Mouse (Mus musculus): ENCODE measurements at regions not wholly inside any gene's neighbourhood (a gene's known extent, or its start where the extent isn't known, plus 50 kb on each side); places are given as distances from the start of the nearest gene placed in this dataset.
A peak's percentile ranks its signal among the peaks of the same experiment; 100 is the strongest.

GRCm38 (mm10) chr11:84760622-84761196 lies 58.6 kb downstream of the Mrm1 start:
- DNase-seq, result no peak

DNA sequence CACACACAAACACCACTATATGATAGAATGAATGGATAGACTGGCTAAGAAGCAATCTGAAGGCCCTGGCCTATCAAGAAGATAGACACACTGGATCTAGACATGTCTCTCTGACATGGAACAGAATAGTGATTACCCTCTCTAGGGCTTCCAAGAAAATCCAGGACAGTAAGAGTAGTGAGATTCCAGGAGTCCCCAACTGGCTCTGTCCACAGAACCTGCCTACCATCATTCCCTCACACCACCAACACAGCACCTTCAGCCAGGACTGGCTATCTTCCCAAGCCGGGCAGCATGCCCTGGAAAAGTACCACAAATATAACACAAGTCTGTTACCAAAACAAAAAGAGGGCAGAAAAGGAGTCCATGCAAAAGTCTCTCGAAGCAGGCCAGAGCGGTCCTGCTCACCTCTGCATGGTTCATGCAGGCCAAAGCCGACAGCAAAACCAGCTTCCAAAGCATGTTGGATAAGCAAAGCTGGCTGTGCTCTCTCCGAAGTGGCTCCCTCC lies 59.8 kb downstream of the Mrm1 start:
- DNase-seq, result no peak

- DNase-seq, result peak; percentile 37
Measured at GRCm38 (mm10) chr11:84752007-84752406, 67.3 kb downstream of the Mrm1 start.

DNA sequence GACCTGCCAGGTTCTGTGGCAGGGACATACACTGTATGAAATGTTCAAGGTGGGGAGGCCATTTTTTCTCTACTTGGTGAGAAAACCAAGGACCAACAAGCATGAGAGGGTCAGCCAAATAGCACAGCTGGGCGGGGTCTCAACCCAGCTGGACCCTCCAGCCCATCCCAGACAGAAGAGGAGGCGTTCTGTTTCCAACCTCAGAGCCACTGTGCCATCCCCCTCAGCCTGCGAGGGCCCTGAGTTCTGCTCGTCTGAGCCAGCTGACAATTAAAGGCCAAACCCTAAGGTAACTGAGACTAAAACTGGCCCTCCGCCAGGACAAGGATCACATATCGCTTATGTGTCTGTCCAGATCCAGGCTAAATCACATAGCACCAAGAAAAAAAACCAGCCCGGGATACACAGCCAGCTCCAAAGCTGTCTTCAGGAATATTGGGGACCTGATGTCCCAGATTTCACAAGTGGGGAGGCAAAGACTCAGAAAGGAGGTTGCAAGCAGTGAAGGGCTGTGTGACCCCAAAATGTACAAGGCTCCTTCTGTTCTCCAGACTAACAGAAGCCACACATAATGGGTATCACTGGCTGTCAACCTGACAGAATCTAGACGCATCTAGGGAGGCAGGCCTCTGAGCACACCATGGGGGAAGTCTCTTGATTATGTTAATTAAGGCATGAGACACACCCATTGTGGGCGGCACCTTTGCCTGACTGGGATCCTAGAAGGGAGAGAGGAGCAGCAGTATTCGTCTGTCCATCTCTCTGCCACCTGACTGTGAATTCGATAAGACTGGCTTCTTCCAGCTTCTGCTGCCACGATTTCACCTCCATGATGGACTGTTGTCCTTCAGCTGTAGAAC lies 69.6 kb downstream of the Mrm1 start:
- DNase-seq, result peak; percentile 9

- no peak for DNase-seq
Measured at GRCm38 (mm10) chr11:84738769-84739589, 80.3 kb downstream of the Mrm1 start.

DNA sequence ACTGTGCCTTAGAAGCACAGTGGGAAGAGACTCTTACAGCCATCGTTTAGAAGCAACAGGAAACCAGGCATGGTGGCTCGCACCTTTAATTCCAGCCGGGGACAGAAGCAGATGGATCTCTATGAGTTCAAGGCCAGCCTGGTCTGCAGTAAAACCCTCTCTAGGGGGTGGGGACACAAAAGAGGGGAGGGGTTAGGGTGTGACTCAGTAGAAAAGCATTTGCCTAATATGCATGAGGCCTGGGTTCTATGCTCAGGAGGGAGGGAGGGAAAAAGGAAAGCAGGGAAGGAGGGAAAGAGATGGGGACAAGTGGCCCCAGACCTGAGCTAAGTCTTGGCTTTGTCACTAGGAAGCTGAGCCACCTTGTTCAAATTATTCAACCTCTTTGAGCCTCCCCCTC lies 81.2 kb downstream of the Mrm1 start:
- DNase-seq, result no peak

- DNase-seq, result no peak
Measured at GRCm38 (mm10) chr11:84731890-84732289, 87.4 kb downstream of the Mrm1 start.

DNA sequence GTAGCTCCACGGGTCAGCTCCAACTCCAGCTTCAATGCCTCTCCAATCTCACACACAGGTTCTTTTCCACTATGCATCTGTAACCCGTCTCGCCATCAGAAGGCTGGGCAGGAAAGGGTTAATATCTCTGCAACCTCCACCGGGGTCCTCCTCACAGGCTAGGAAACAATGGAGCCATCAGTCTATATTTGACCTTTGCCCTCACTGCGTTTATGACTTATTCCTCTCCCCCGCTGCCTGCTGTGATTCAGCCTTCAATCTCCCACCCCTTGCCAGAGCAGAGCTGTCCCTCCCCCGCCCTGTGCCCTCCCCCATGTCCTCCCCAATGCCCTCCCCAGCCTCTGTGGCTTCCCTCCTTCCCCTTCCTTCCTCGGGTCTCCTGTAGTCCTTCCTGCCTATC lies 89.1 kb downstream of the Mrm1 start:
- DNase-seq, result no peak

GRCm38 (mm10) chr11:84729189-84729588 lies 90.1 kb downstream of the Mrm1 start:
- DNase-seq, result peak; percentile 57

DNA sequence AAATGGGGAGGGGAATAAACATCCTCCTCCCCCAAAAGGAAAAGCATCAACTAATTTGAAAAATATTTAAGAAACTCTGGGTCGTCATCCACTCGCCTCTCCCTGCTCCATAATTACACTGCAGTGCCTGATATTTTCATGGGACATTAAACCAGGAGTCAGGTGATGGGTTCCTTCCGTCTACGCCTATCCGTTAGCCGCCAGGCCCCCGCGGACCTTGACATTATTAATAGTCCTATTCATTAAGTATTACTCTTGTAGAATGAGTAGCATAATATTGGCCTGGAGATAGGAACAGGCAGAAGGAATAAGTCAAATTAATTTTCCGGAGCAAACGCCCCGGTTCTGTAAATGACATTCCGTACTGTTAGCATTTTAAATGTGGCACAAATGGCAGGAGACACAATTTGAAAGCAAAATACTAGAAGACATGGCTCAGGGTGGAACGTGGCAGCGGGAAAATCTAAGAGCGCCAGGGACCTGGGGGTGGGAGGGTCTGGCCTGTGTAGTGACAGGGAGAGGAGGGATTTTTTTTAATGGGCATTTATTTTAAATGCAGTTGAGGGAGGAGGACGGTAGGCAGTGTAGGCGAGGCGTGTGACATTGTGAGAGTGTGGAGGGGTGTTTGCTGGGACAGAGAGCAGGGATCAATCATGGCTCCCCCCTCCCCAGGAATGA lies 93.2 kb downstream of the Mrm1 start:
- DNase-seq, result no peak

DNA sequence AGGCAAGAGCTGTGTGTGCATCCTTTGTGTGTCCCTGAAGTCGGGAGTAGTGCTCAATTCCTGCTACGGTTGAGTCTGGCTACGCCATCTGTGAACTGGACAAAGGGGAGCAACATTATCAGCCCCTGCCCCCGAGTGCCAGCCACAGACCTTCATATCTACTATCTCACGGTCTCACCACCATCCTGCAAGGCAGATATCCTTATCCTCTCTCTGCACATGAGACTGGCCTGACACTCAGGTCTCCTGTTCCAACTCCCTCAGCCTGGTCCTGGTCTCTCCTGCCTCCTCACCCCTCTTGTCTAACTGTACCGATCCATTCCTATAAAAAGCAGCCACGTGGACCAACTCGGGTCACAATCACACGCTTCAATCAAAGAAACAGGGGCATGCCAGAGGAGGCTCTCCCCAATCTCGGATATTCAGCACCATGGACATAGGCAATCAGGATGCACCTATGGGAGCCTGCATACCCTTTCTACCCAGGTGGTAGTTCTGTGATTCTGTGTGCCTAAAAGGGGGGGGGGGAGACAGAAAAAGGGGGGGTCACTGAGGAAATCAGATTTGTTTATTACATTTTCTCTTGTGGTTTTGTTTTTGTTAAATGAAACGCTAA lies 94.0 kb downstream of the Mrm1 start:
- DNase-seq, result no peak

DNA sequence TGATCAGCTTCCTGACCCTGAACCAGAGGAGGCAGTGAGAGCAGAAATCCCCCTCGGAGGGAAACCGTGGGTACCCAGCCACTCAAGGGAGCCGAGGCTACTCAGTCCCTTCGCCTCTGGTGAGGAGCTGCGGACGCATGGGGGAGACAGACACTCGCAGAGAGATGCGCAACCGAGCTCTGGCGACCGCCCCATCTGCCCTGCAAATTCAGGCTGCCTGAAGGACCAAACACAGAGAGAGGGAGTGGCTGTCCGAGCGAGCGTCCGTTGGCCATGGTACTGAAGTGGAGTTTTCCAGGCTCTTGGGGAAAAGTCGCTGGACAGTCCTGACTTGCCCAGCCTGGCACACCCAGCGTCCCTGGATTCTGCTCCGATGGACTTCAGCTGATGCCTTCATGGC lies 95.2 kb downstream of the Mrm1 start:
- no peak for DNase-seq

DNA sequence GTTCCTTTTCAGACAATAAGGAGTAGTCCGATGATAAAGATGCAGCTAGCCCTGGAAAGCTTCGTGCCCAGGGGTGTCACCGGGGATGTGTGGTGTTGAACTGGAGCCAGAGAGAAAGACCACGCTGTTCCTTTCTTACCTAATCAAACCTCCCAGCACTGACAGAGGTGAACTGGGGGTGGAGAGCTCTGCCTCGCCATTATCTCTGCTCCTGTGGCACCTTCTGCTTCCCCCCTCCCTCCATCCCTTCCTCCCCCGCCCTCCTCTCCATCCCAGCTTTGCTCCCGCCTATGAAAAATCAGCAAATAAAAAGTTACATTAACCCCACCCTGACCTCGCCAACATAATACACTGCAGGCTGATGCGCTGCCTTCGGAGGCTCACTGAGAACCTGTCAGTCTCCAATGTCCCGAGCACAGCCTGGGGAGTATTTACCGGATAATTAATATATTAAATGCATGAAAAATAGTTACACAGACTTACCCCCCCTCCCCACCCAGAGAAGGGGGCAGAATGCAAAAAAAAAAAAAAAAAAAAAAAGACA lies 96.6 kb downstream of the Mrm1 start:
- no peak for DNase-seq

DNA sequence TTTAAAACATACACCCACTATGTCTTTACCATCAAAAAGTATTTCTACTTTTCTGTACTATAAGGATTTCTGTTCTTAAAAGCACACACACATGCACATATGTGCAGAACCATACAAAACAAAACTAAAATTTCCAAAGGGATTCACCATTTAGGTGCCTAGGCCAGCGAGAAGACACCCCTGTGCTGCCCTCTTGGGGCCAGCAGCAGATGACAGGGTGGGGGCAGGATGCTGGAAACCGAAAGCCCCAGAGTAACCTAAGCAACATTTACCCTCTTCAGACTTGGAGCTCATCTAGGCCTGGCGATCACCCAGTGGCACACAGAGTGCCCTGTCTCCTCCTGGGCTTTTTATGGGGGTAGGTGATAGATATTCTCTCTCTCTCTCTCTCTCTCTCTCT lies 97.3 kb downstream of the Mrm1 start:
- DNase-seq, result peak; percentile 22

DNA sequence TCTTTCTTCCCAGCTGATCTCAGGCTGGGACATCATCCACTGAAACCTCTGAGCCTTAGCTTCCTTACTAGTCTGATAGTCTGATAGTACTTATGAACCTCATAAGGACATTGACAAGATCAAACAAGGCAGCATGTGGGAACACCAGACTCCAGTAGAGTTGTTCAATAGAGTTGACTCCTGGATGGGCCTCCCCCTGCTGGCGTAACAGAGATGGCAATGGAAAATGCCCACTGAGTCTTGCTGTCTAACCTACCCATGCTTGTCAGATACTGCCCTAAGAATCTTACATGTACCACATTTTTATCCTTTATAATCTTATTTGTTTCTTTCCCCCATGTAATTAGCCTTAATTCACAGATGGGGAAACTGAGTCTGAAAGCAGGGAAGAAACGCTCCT lies 98.2 kb downstream of the Mrm1 start:
- DNase-seq, result no peak

GRCm38 (mm10) chr11:84719781-84720180 lies 99.5 kb downstream of the Mrm1 start:
- no peak for DNase-seq

DNA sequence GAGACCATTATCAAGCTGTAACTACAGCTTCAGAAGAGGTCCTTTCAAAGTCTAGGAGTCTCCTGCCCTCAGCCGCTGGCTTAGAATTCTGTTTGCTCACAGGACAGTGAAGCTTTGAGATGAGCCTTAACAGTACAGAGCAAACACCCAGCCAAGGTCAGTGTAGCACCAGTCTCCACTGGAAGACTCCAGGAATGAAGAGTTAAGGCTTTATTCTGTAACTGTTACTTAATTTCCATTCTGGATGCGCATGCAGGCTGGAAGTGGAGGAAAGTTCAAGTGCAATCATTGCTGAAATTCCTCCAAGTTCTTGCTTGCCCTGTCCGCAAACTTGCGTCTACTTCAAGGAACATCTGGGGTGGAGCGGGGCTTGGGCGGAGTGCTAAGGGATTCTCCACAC lies 106.6 kb downstream of the Mrm1 start:
- no peak for DNase-seq

- DNase-seq, result no peak
Measured at GRCm38 (mm10) chr11:84711886-84712285, 107.4 kb downstream of the Mrm1 start.

GRCm38 (mm10) chr11:84708222-84708730 lies 111.0 kb downstream of the Mrm1 start:
- no peak for DNase-seq

- DNase-seq, result no peak
Measured at GRCm38 (mm10) chr11:84707772-84708171, 111.5 kb downstream of the Mrm1 start.

GRCm38 (mm10) chr11:84706692-84707091 lies 112.6 kb downstream of the Mrm1 start:
- no peak for DNase-seq

Data from thymus, postnatal 4 days (tissue).